Comparison of ENCODE assay signal across 13 mouse cellular contexts in genomic region chr11:109884801-109885200, GRCm38 (mm10). TPM values are rescaled to one million over a fixed set of nuclear protein-coding genes. Genes with fewer than 3 reads are reported as not detected.
DNase-seq lines count a peak whose midpoint lies in the region; ATAC-seq and TF ChIP-seq lines count a peak whose summit lies in the region.
"Had no signal": no experiment of that assay in that cellular context is flagged by ENCODE, and none has a peak within 500 bp of the region (broad histone marks: within the 10 kb centered on the region; RNA-seq: fewer than 3 reads in every experiment).

No protein-coding gene starts in this region.

- H3K36me3 ChIP-seq in hindbrain, embryonic 13.5 days = no peaks in the 10 kb centered on the region
- H3K36me3 ChIP-seq: embryonic facial prominence, embryonic 15.5 days; midbrain, embryonic 12.5 days had no signal

- no peak for TF ChIP-seq CTCF in layer of hippocampus, adult 2 months (conservative IDR thresholded peaks at IDR 0.05)

- WGBS in hindbrain, embryonic 13.5 days = 69% methylated on average over 4 of the region's 4 CpGs

- no peak overlapping the region for H3K4me2 ChIP-seq in hindbrain, embryonic 13.5 days
- H3K4me2 ChIP-seq: embryonic facial prominence, embryonic 15.5 days; midbrain, embryonic 12.5 days had no signal

- intact Hi-C loops in left cerebral cortex, postnatal 10 days (cut with DNase I) = no loop called here

- DNase-seq in adrenal gland, postnatal 14 days = peak; percentile 29
- no peak for DNase-seq in adrenal gland, postnatal 25 days
- peak; percentile 11 for DNase-seq in urinary bladder, postnatal 25 days (ENCODE audit: low spot score)
- DNase-seq in urinary bladder, adult 2 months (ENCODE audit: low spot score) = no peak
- DNase-seq in kidney, postnatal 4 days = peak; percentile 49 to 66
- DNase-seq in left cerebral cortex, postnatal 10 days (ENCODE audit: extremely low spot score in 1 of 2, low spot score in 2 of 2) = no peak
- no peak for DNase-seq in layer of hippocampus, adult 2 months (ENCODE audit: low spot score in 2 of 2)
- DNase-seq: B cell, adult 2 months had no signal

- H3K9me3 ChIP-seq in hindbrain, embryonic 13.5 days = no peaks in the 10 kb centered on the region
- H3K9me3 ChIP-seq: embryonic facial prominence, embryonic 15.5 days; midbrain, embryonic 12.5 days had no signal

- no peaks in the 10 kb centered on the region for H3K4me1 ChIP-seq in hindbrain, embryonic 13.5 days (replicated peaks)
- H3K4me1 ChIP-seq: embryonic facial prominence, embryonic 15.5 days; midbrain, embryonic 12.5 days had no signal

- H3K27me3 ChIP-seq in hindbrain, embryonic 13.5 days = no peaks in the 10 kb centered on the region
- H3K27me3 ChIP-seq: embryonic facial prominence, embryonic 15.5 days; midbrain, embryonic 12.5 days had no signal

- no peak overlapping the region for H3K27ac ChIP-seq in hindbrain, embryonic 13.5 days
- H3K27ac ChIP-seq in layer of hippocampus, adult 2 months = no peak overlapping the region
- H3K27ac ChIP-seq: embryonic facial prominence, embryonic 15.5 days; midbrain, embryonic 12.5 days had no signal

- H3K4me3 ChIP-seq in hindbrain, embryonic 13.5 days = no peak overlapping the region
- no peak overlapping the region for H3K4me3 ChIP-seq in layer of hippocampus, adult 2 months
- H3K4me3 ChIP-seq: embryonic facial prominence, embryonic 15.5 days; midbrain, embryonic 12.5 days had no signal

- H3K9ac ChIP-seq in hindbrain, embryonic 13.5 days = no peak overlapping the region
- H3K9ac ChIP-seq: embryonic facial prominence, embryonic 15.5 days; midbrain, embryonic 12.5 days had no signal

- no peak for ATAC-seq in hindbrain, embryonic 13.5 days (ENCODE audit: low FRiP score)
- ATAC-seq: intestine, postnatal 0 days had no signal

RNA-seq across cellular contexts. Expression of gene 1700012B07Rik, which starts 57.0 kb away (rescaled TPM):
- total RNA-seq in adrenal gland, postnatal 14 days (2021) = not detected in 2 replicates
- not detected in 2 replicates for total RNA-seq in adrenal gland, postnatal 25 days (2021)
- 0.03 TPM in 1 of 2 replicates, not detected in the other for polyA plus RNA-seq in urinary bladder, adult 2 months (2012; rRNA removed)
- not detected for total RNA-seq in left cerebral cortex, postnatal 10 days (2021)
- polyA plus RNA-seq in hindbrain, embryonic 13.5 days (2015; fragmentation: Nextera tagmentation; extraction: Ambion mirVana) = not detected in 2 replicates
- total RNA-seq in layer of hippocampus, adult 2 months (2021) = not detected
- total RNA-seq: liver, adult 2 months had no signal
- polyA plus RNA-seq: embryonic facial prominence, embryonic 15.5 days; intestine, postnatal 0 days; liver, adult 2 months; midbrain, embryonic 12.5 days had no signal

Comparison
In these comparisons a context has a peak if more than half of its experiments do, and no peak if none do; other contexts are left out.
1. DNase-seq: peak in adrenal gland, postnatal 14 days (single experiment), urinary bladder, postnatal 25 days (single experiment) and kidney, postnatal 4 days (2 of 2); none in adrenal gland, postnatal 25 days (single experiment), urinary bladder, adult 2 months (single experiment), left cerebral cortex, postnatal 10 days (0 of 2) and layer of hippocampus, adult 2 months (0 of 2).